ENCODE assay signal across 25 mouse cellular contexts in genomic region chr15:6989094-6989493, GRCm38 (mm10).
A peak's percentile ranks its signal among the peaks of the same experiment; 100 is the strongest.
DNase-seq lines count a peak whose midpoint lies in the region; ATAC-seq and TF ChIP-seq lines count a peak whose summit lies in the region.
"Had no signal": no experiment of that assay in that cellular context is flagged by ENCODE, and none has a peak within 500 bp of the region (broad histone marks: within the 10 kb centered on the region; RNA-seq: fewer than 3 reads in every experiment).

No protein-coding gene starts in this region.

- no peaks in the 10 kb centered on the region for H3K36me3 ChIP-seq in neural tube, embryonic 15.5 days
- no peaks in the 10 kb centered on the region for H3K36me3 ChIP-seq in stomach, postnatal 0 days (ENCODE audit: control insufficient read depth, insufficient read depth, low read length)
- H3K36me3 ChIP-seq: embryonic facial prominence, embryonic 12.5 days; heart, embryonic 13.5 days; limb, embryonic 15.5 days had no signal

- intact Hi-C loops in gastrocnemius, postnatal 36 days (cut with DNase I): no loop called here

- no peaks in the 10 kb centered on the region for H3K9me3 ChIP-seq in neural tube, embryonic 15.5 days (replicated peaks)
- H3K9me3 ChIP-seq in stomach, postnatal 0 days (ENCODE audit: control insufficient read depth, low read length): no peaks in the 10 kb centered on the region
- H3K9me3 ChIP-seq: embryonic facial prominence, embryonic 12.5 days; forebrain, embryonic 13.5 days; limb, embryonic 15.5 days had no signal

- H3K27me3 ChIP-seq in neural tube, embryonic 15.5 days (replicated peaks): no peaks in the 10 kb centered on the region
- no peaks in the 10 kb centered on the region for H3K27me3 ChIP-seq in stomach, postnatal 0 days (ENCODE audit: control insufficient read depth, insufficient read depth, low read length)
- H3K27me3 ChIP-seq: embryonic facial prominence, embryonic 12.5 days; forebrain, embryonic 13.5 days; heart, embryonic 13.5 days; limb, embryonic 15.5 days had no signal

- no peak for TF ChIP-seq CTCF in stomach, postnatal 0 days (IDR thresholded peaks at IDR 0.05; ENCODE audit: low read depth)

- WGBS in neural tube, embryonic 15.5 days: 82% methylated on average over 6 of the region's 6 CpGs
- WGBS in stomach, postnatal 0 days: 70% methylated on average over 6 of the region's 6 CpGs

- no peak for TF ChIP-seq EP300 in stomach, postnatal 0 days (optimal IDR thresholded peaks at IDR 0.05)

- H3K9ac ChIP-seq in neural tube, embryonic 15.5 days (replicated peaks): no peak overlapping the region
- no peak overlapping the region for H3K9ac ChIP-seq in stomach, postnatal 0 days (ENCODE audit: low read length)
- H3K9ac ChIP-seq: embryonic facial prominence, embryonic 12.5 days; forebrain, embryonic 13.5 days; heart, embryonic 13.5 days; hindbrain, embryonic 14.5 days; limb, embryonic 15.5 days; liver, embryonic 14.5 days had no signal

- no peak for ATAC-seq in neural tube, embryonic 15.5 days (ENCODE audit: low FRiP score)
- ATAC-seq in stomach, postnatal 0 days (ENCODE audit: low FRiP score, low TSS enrichment): no peak
- ATAC-seq: forebrain, embryonic 13.5 days; intestine, embryonic 16.5 days had no signal

- 0 out of 2 replicates have a peak, but pooled peaks cover 2% of the 10 kb centered on the region for H3K4me1 ChIP-seq in neural tube, embryonic 15.5 days
- H3K4me1 ChIP-seq in stomach, postnatal 0 days (replicated peaks; ENCODE audit: control insufficient read depth, insufficient read depth): no peaks in the 10 kb centered on the region
- H3K4me1 ChIP-seq: embryonic facial prominence, embryonic 12.5 days; forebrain, embryonic 13.5 days had no signal

- no peak overlapping the region for H3K4me3 ChIP-seq in neural tube, embryonic 15.5 days (replicated peaks)
- no peak overlapping the region for H3K4me3 ChIP-seq in stomach, postnatal 0 days (ENCODE audit: low read depth, low read length)
- H3K4me3 ChIP-seq: embryonic facial prominence, embryonic 12.5 days; forebrain, embryonic 13.5 days; heart, embryonic 13.5 days; limb, embryonic 15.5 days; myocyte had no signal

- H3K27ac ChIP-seq in neural tube, embryonic 15.5 days (replicated peaks): 0 out of 2 replicates have a peak overlapping the region, but pooled peaks have one; percentile 6
- no peak overlapping the region for H3K27ac ChIP-seq in stomach, postnatal 0 days (replicated peaks)
- H3K27ac ChIP-seq: embryonic facial prominence, embryonic 12.5 days; forebrain, embryonic 13.5 days; heart, embryonic 13.5 days; limb, embryonic 15.5 days; liver, embryonic 14.5 days had no signal

- peak; percentile 40 for DNase-seq in gastrocnemius, postnatal 25 days
- no peak for DNase-seq in gastrocnemius, postnatal 36 days
- DNase-seq in layer of hippocampus, adult 9-11 months: peak; percentile 19
- DNase-seq in layer of hippocampus, postnatal 36 days: no peak
- no peak for DNase-seq in neural tube, embryonic 10.5 days (ENCODE audit: extremely low spot score, low spot score)
- DNase-seq in cerebellum, adult 9-11 months: no peak
- DNase-seq in stomach, postnatal 0 days (ENCODE audit: low spot score): no peak
- DNase-seq: adrenal gland, postnatal 36 days; cerebellum, adult 11 months; cerebellum, postnatal 14 days; heart, postnatal 14 days; kidney, adult 9 months; kidney, postnatal 14 days; midbrain, embryonic 14.5 days; thymus, adult 2 months; thymus, postnatal 4 days had no signal

- H3K4me2 ChIP-seq in neural tube, embryonic 15.5 days: no peak overlapping the region
- H3K4me2 ChIP-seq in stomach, postnatal 0 days (replicated peaks; ENCODE audit: low read depth): no peak overlapping the region
- H3K4me2 ChIP-seq: embryonic facial prominence, embryonic 12.5 days; forebrain, embryonic 13.5 days; heart, embryonic 13.5 days; hindbrain, embryonic 14.5 days; limb, embryonic 15.5 days had no signal

Comparison
In these comparisons a context has a peak if more than half of its experiments do, and no peak if none do; other contexts are left out.
1. DNase-seq: peak in gastrocnemius, postnatal 25 days (single experiment) and layer of hippocampus, adult 9-11 months (single experiment); none in gastrocnemius, postnatal 36 days (0 of 2), layer of hippocampus, postnatal 36 days (0 of 2), neural tube, embryonic 10.5 days (single experiment), cerebellum, adult 9-11 months (single experiment) and stomach, postnatal 0 days (single experiment).